Mouse (Mus musculus) testis, adult 2 months (tissue): Measurements from ENCODE around the gene Esyt1.

Source experiments
- CTCF ChIP-seq: fragments of 200-500 bp; IDR thresholded peaks from 2 replicates; pipeline ENCODE4 v1.5.1; 2012; ENCODE audit warnings: low read depth, mild to moderate bottlenecking, inconsistent platforms, low read length, moderate library complexity; ENCODE audit not compliant: control insufficient read depth, insufficient read depth, insufficient replicate concordance
- POLR2A ChIP-seq: fragments of 200-500 bp; IDR thresholded peaks from 2 replicates; pipeline ENCODE4 v1.6.1; 2012; ENCODE audit warnings: low read depth, mild to moderate bottlenecking, inconsistent platforms, low read length, moderate library complexity; ENCODE audit not compliant: control insufficient read depth

DNA sequence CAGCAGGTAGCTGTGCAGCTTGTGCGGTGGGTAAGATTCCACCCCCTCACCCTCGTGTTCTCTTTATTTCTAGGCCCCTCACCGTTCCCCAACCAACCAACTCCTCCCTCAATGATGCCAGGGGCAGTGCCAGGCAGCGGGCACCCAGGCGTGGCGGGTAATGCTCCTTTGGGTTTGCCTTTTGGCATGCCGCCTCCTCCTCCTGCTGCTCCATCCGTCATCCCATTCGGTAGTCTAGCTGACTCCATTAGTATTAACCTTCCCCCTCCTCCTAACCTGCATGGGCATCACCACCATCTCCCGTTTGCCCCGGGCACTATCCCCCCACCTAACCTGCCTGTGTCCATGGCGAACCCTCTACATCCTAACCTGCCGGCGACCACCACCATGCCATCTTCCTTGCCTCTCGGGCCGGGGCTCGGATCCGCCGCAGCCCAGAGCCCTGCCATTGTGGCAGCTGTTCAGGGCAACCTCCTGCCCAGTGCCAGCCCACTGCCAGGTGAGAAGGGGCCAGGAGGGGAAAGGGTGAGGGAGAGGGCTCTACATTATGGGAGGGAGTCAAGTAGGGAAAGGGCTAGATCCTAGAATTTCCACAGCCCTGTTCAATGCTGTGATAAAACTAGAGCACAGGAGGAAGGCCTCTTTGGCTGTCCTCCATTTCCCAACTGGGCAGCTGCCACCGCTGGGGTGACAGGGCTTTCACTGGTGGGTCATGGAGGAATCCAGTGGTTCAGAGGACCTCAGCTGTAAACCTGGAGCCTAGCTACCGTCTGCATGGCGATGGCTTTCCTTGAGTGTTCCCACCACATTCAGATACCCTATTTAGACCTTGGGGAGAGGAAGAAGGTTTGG is 37.6 kb downstream of the Esyt1 start:
- TF ChIP-seq POLR2A (no peak), CTCF (no peak)
